Mouse (Mus musculus): ENCODE data around the gene Dennd6a. TPM values are rescaled to one million over a fixed set of nuclear protein-coding genes. Genes with fewer than 3 reads are reported as not detected.

Gene Dennd6a
- polyA plus RNA-seq (2017; shearing (Covaris generic)), result 10 to 100 TPM; 21.0 to 23.0 TPM

DNA sequence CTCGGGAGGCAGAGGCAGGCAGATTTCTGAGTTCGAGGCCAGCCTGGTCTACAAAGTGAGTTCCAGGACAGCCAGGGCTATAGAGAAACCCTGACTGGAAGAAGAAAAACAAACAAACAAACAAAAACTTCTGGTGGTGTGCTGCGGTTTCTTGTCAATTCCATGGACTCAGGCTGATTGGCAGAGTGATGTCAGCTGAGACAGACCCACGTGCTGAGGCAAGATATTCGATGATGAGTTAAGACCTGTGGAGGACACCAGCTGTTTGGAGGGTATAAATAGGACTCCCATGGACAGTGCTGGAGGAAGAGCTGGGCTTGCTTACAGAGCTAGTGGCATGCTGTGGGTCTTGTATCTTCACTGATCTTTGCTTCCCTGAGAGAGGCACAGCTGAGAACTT, at the start of gene Dennd6a:
Gene Dennd6a (plus strand): TSS at position 301 of the 400 bp plus-strand sequence.

DNA sequence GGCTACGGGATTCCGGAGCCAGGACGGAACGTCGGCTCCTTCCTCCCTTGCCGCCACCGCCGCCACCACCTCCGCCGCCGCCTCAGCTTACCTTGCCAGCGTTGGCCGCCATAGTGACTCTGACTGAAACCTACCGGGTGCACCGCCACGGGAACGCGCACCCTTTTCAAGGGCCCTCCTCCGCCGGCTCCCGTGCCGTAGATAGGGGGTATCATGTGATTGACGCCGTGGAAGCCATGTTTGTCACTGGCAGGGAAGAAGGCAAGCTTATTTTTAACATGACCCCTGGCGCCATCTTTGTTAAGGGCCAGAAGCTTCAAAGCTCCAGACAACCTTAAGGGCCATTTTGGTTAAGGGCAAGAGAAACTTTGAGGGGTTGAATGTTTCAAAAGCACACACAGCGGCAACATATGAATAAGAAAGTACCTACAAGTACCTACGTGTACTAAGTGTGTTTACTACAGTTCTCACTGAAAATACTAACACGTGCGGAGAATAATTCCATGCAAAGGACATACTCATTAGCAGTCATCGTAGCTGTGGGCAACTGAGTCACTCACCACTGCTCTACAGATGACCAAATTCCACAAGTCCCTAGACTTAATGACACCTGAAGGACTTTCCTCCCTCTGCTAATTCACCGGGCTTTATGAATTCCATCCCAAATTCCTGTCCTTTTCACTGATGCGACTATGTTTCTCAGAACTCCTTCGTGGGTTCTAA, 38.7 kb upstream of the Dennd6a start, which contains the start of gene Slmap:
Gene Slmap (minus strand): TSS at position 175 of the 723 bp plus-strand sequence.

DNA sequence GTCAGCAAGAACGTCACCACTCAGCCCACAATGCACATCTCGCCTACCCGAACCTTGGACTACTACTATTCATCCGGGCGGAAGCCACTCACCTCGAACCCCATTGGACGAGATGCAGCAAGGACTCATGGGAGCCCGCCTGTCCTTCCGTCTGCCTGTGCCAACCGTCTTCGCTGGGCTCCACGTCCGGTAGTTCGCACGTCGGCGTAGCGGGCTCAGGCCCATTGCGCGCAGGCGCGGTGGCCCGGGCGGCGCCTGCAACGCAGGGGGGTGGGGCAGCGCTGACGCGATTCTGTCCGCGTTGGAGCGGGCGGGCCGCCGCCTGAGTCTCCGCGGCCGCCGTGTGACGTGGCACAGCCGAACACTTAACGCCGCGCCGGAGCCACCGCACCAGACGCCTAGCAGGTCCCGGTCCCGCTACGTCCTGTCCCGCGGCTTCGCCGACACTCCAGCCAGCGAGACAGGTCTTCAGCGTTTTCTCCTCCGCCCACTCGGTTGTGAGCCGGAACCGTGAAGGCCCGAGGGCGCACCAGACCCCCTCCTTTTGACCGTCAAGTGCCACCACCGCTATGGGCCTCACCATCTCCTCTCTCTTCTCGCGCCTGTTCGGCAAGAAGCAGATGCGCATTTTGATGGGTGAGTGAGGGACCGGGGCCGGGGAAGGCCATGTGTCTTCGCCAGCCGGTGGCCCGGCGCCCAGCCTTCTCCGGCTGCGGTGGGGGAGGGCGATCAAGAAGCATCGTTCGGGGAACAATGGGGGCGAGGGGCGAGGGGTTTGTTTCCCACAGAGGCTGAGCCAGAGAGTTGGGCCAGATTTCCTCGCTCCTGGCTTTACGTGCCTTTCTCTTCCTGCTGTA, 64.4 kb downstream of the Dennd6a start, which contains the start of gene Arf4:
Gene Arf4 (plus strand): TSS at position 224 of the 857 bp plus-strand sequence.

DNA sequence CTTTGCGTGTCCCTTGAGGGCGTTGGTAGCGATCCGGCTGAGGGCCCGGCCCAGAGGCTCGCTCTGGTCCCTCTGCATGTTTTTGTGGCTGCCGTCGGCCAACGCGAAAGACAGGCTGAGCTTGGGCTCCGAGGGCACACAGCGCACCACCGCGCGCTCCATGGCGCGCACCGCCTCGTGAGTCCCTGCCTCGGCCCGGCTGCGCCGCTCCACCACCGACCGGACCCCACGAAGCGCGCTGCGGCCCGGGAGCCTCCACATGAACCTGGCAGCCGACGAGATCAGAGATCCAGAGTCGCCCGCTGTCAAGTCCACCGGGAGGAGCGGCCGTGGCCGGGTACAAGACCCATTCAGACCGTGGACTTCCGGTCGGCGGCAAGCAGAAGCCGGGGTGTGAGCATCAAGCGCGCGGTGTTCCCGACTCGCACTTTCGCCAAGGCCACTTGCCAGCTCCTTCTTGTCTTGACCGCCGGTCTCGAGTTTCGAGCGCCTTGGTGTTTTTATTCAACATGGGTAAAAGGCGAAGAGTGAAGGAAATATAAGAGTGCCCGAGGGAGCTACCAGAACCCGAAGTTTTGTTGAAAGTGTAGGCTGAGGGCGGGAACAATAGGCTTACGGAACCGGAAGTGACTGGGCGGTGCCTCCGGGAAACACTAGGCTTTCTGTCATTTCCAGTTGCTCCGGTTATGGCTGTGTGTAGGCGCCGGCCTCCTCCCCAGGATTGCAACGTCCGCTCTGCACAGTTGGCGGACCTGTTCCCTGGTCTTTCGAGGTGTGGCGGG, 95.8 kb downstream of the Dennd6a start, which contains the start of gene Pde12:
Gene Pde12 (minus strand): TSS at position 592 of the 782 bp plus-strand sequence.

Other genes starting within 250 kb of the Dennd6a start
- gene Slmap, start 38.9 kb upstream of the Dennd6a start, polyA plus RNA-seq (2017; shearing (Covaris generic)), result 10 to 100 TPM; 30.8 to 47.4 TPM
- gene Arf4, start 64.2 kb downstream of the Dennd6a start, polyA plus RNA-seq (2017; shearing (Covaris generic)), result 100 to 1,000 TPM; 225 to 233 TPM
- 10 to 100 TPM; 10.3 to 12.4 TPM for gene Pde12, start 96.0 kb downstream of the Dennd6a start, polyA plus RNA-seq (2017; shearing (Covaris generic))
- gene Dnah12, start 119.4 kb downstream of the Dennd6a start, polyA plus RNA-seq (2017; shearing (Covaris generic)), result under 1 TPM; 0.18 to 0.74 TPM

Data from activated CD4-positive, CD25-positive, alpha-beta regulatory T cell (primary cell).